Mouse (Mus musculus) liver, embryonic 12.5 days (tissue): Measurements from ENCODE around the gene Car9. TPM values are rescaled to one million over a fixed set of nuclear protein-coding genes. Genes with fewer than 3 reads are reported as not detected.

Source experiments
- ATAC-seq: fragments of 200-750 bp; cut with Nextera tagmentation; 2 replicates; pipeline ENCODE4 v1.8.0; 2017; ENCODE audit warnings: moderate number of reproducible peaks, mild to moderate bottlenecking, moderate library complexity
- H3K27ac ChIP-seq: fragments of 300-500 bp; sonication (generic); 2 replicates; pipeline ENCODE4 v1.5.1; 2016; ENCODE audit warnings: mild to moderate bottlenecking
- H3K27me3 ChIP-seq: fragments of 300-500 bp; sonication (generic); replicated peaks from 2 replicates; pipeline ENCODE4 v1.6.1; 2016; ENCODE audit warnings: mild to moderate bottlenecking, moderate library complexity
- H3K36me3 ChIP-seq: fragments of 300-500 bp; sonication (generic); 2 replicates; pipeline ENCODE4 v1.6.1; 2016; ENCODE audit warnings: mild to moderate bottlenecking, moderate library complexity
- H3K4me1 ChIP-seq: fragments of 300-500 bp; sonication (generic); 2 replicates; pipeline ENCODE4 v1.6.1; 2016
- H3K4me2 ChIP-seq: fragments of 300-500 bp; sonication (generic); 2 replicates; pipeline ENCODE4 v1.6.1; 2016; ENCODE audit warnings: mild to moderate bottlenecking, moderate library complexity
- H3K4me3 ChIP-seq: fragments of 300-500 bp; sonication (generic); 2 replicates; pipeline ENCODE4 v1.5.1; 2016; ENCODE audit warnings: mild to moderate bottlenecking, moderate library complexity
- H3K9ac ChIP-seq: fragments of 300-500 bp; sonication (generic); 2 replicates; pipeline ENCODE4 v1.6.1; 2016; ENCODE audit warnings: mild to moderate bottlenecking, moderate library complexity
- H3K9me3 ChIP-seq: fragments of 300-500 bp; sonication (generic); replicated peaks from 2 replicates; pipeline ENCODE4 v1.6.1; 2016; ENCODE audit warnings: mild to moderate bottlenecking, moderate library complexity
- WGBS: fragments of 180-500 bp; shearing (Covaris S2); methylation state at CpG from one replicate; pipeline ENCODE4 v1.1.7; 2016; ENCODE audit not compliant: insufficient replicate concordance; 5-methylcytosine and 5-hydroxymethylcytosine counted together
- polyA plus RNA-seq: library from polyadenylated mRNA; unstranded; fragments of >200 nt; fragmentation: Nextera tagmentation; extraction: Ambion mirVana; gene quantifications from 2 replicates; pipeline ENCODE4 v1.2.1, GENCODE M21; 2016

Car9 gene
- polyA plus RNA-seq, 1 experiment from 2014 or later = 1.3 TPM

- no peaks in the 10 kb centered on the region for H3K27me3 ChIP-seq
- 25% methylated on average over 13 of the region's 13 CpGs for WGBS
- peak overlapping the region; percentile 96 for H3K4me2 ChIP-seq
- H3K4me1 ChIP-seq = peaks cover 67% of the 10 kb centered on the region
- no peaks in the 10 kb centered on the region for H3K9me3 ChIP-seq
- peak overlapping the region; percentile 95 for H3K9ac ChIP-seq
- peaks cover 43% of the 10 kb centered on the region for H3K36me3 ChIP-seq
- H3K4me3 ChIP-seq = peak overlapping the region; percentile 89
- peak overlapping the region; percentile 100 for H3K27ac ChIP-seq
- ATAC-seq = no peak
Measured at GRCm38 (mm10) chr4:43559519-43560242, 52.9 kb downstream of the Car9 start.

GRCm38 (mm10) chr4:43560243-43560611, 53.5 kb downstream of the Car9 start:
- Histone ChIP-seq H3K9ac (peak overlapping the region; percentile 95), H3K4me3 (peak overlapping the region; percentile 89), H3K4me2 (peak overlapping the region; percentile 96), H3K4me1 (peaks cover 67% of the 10 kb centered on the region), H3K36me3 (peaks cover 43% of the 10 kb centered on the region), H3K9me3 (no peaks in the 10 kb centered on the region), H3K27me3 (no peaks in the 10 kb centered on the region), H3K27ac (peak overlapping the region; percentile 100)
- no peak for ATAC-seq
- WGBS = 5% methylated on average over 6 of the region's 6 CpGs

- peak overlapping the region; percentile 96 for H3K4me2 ChIP-seq
- peak overlapping the region; percentile 89 for H3K4me3 ChIP-seq
- no peaks in the 10 kb centered on the region for H3K9me3 ChIP-seq
- H3K27me3 ChIP-seq = no peaks in the 10 kb centered on the region
- 1% methylated on average over 2 of the region's 2 CpGs for WGBS
- H3K27ac ChIP-seq = peak overlapping the region; percentile 100
- peak overlapping the region; percentile 95 for H3K9ac ChIP-seq
- peaks cover 43% of the 10 kb centered on the region for H3K36me3 ChIP-seq
- peaks cover 67% of the 10 kb centered on the region for H3K4me1 ChIP-seq
- no peak for ATAC-seq
Measured at GRCm38 (mm10) chr4:43560976-43561375, 54.2 kb downstream of the Car9 start.

GRCm38 (mm10) chr4:43561436-43561996, 54.8 kb downstream of the Car9 start:
- H3K27ac ChIP-seq = peak overlapping the region; percentile 100
- peak overlapping the region; percentile 95 for H3K9ac ChIP-seq
- peaks cover 64% of the 10 kb centered on the region for H3K4me1 ChIP-seq
- ATAC-seq = peak; percentile 69
- peak overlapping the region; percentile 96 for H3K4me2 ChIP-seq
- H3K36me3 ChIP-seq = peaks cover 43% of the 10 kb centered on the region
- no peaks in the 10 kb centered on the region for H3K27me3 ChIP-seq
- H3K4me3 ChIP-seq = peak overlapping the region; percentile 89
- no peaks in the 10 kb centered on the region for H3K9me3 ChIP-seq
- WGBS = 2% methylated on average over 16 of the region's 16 CpGs

GRCm38 (mm10) chr4:43561997-43562768, 55.4 kb downstream of the Car9 start, which contains the start of the genes Creb3 and Tln1:
TSS of gene Creb3 (plus strand) at chr4:43562332.
TSS of gene Tln1 (minus strand) at chr4:43562691.
- H3K36me3 ChIP-seq = peaks cover 43% of the 10 kb centered on the region
- under 1% methylated on average over 62 of the region's 62 CpGs for WGBS
- H3K9me3 ChIP-seq = no peaks in the 10 kb centered on the region
- no peaks in the 10 kb centered on the region for H3K27me3 ChIP-seq
- peak within 1 kb of the TSS; percentile 100 for H3K27ac ChIP-seq
- H3K9ac ChIP-seq = peak within 1 kb of the TSS; percentile 95
- H3K4me3 ChIP-seq = peak within 1 kb of the TSS; percentile 89
- ATAC-seq = peak; percentile 87
- H3K4me1 ChIP-seq = peaks cover 58% of the 10 kb centered on the region
- peak within 1 kb of the TSS; percentile 96 for H3K4me2 ChIP-seq

GRCm38 (mm10) chr4:43562769-43563600, 56.2 kb downstream of the Car9 start:
- H3K9ac ChIP-seq = peak overlapping the region; percentile 95
- H3K36me3 ChIP-seq = peaks cover 46% of the 10 kb centered on the region
- H3K4me1 ChIP-seq = peaks cover 50% of the 10 kb centered on the region
- H3K27me3 ChIP-seq = no peaks in the 10 kb centered on the region
- 3% methylated on average over 22 of the region's 22 CpGs for WGBS
- no peak; the same call in 1 of the 2 replicates for ATAC-seq
- H3K4me2 ChIP-seq = peak overlapping the region; percentile 96
- peak overlapping the region; percentile 100 for H3K27ac ChIP-seq
- peak overlapping the region; percentile 89 for H3K4me3 ChIP-seq
- H3K9me3 ChIP-seq = no peaks in the 10 kb centered on the region

Other genes starting within 250 kb of the Car9 start
- gene Atp8b5, start 239.8 kb upstream of the Car9 start, polyA plus RNA-seq = 0.07 and 0.27 TPM in 2 replicates
- gene Rusc2, start 125.0 kb upstream of the Car9 start, polyA plus RNA-seq = 1.7 and 1.9 TPM in 2 replicates
- not detected in 2 replicates for gene Fam166b, start 77.8 kb upstream of the Car9 start, polyA plus RNA-seq
- gene Tesk1, start 65.0 kb upstream of the Car9 start, polyA plus RNA-seq = 2.8 and 3.2 TPM in 2 replicates
- 1.1 TPM in 2 replicates for gene Cd72, start 52.3 kb upstream of the Car9 start, polyA plus RNA-seq
- gene Sit1, start 23.2 kb upstream of the Car9 start, polyA plus RNA-seq = not detected in 2 replicates
- gene Ccdc107, start 14.1 kb upstream of the Car9 start, polyA plus RNA-seq = 38.3 and 40.0 TPM in 2 replicates
- 32.6 and 35.8 TPM in 2 replicates for gene Arhgef39, start 7.3 kb upstream of the Car9 start, polyA plus RNA-seq
- 27.9 and 29.9 TPM in 2 replicates for gene Tpm2, start 16.8 kb downstream of the Car9 start, polyA plus RNA-seq
- 17.9 and 19.7 TPM in 2 replicates for gene Creb3, start 55.4 kb downstream of the Car9 start, polyA plus RNA-seq
- gene Tln1, start 55.7 kb downstream of the Car9 start, polyA plus RNA-seq = 73.3 and 75.5 TPM in 2 replicates
- 17.4 and 18.0 TPM in 2 replicates for gene Rgp1, start 71.7 kb downstream of the Car9 start, polyA plus RNA-seq
- gene Gba2, start 71.9 kb downstream of the Car9 start, polyA plus RNA-seq = 23.5 and 23.6 TPM in 2 replicates
- 1.1 TPM in 1 of 2 replicates, not detected in the other for gene Msmp, start 77.5 kb downstream of the Car9 start, polyA plus RNA-seq
- gene Npr2, start 125.0 kb downstream of the Car9 start, polyA plus RNA-seq = 1.5 and 2.1 TPM in 2 replicates
- gene Spag8, start 146.6 kb downstream of the Car9 start, polyA plus RNA-seq = 0.20 and 0.36 TPM in 2 replicates
- gene Hint2, start 149.5 kb downstream of the Car9 start, polyA plus RNA-seq = 59.8 and 66.1 TPM in 2 replicates
- 0.44 and 0.53 TPM in 2 replicates for gene Tmem8b, start 162.0 kb downstream of the Car9 start, polyA plus RNA-seq
- gene Fam221b, start 162.2 kb downstream of the Car9 start, polyA plus RNA-seq = 1.5 and 1.8 TPM in 2 replicates
- gene Olfr70, start 193.8 kb downstream of the Car9 start, polyA plus RNA-seq = not detected in 2 replicates
- not detected in 2 replicates for gene Olfr71, start 203.3 kb downstream of the Car9 start, polyA plus RNA-seq
- gene Hrct1, start 220.2 kb downstream of the Car9 start, polyA plus RNA-seq = 0.14 and 0.19 TPM in 2 replicates
- gene Spaar, start 223.1 kb downstream of the Car9 start, polyA plus RNA-seq = 0.02 TPM in 2 replicates